Mouse (Mus musculus) cerebellum, postnatal 4 days (tissue): ENCODE measurements around the gene Gm9936.
"Not testable (repeated sequence)": the region's sequence is repeated elsewhere in the genome, so short reads cannot be mapped to it uniquely, and the experiment has no call there.

ENCODE experiments used
- DNase-seq, 2 experiments: peaks; one replicate each; pipeline ENCODE4 v3.0.0; 2022; ENCODE audit warnings: low spot score in 2 of 2, mixed read lengths in 1 of 2

Gm9936 gene

DNA sequence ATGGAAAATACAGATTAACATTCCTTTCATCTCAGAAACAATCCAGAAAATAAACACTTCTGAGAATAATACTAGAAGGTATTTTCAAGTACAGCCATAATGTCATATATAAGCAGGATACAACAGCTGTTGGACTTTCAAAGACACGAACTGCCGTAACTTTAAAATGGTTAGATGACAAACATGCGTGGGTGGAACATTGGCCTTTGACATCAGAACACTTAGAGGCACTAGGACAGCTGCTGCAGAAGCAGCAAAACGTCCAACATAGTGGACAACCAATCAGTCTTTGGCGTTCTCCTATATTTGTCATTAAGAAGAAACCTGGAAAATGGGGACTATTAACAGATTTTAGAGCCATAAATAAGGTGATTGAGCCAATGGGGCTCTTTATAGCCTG is 18.0 kb downstream of the Gm9936 start:
- not testable (repeated sequence) for DNase-seq

DNA sequence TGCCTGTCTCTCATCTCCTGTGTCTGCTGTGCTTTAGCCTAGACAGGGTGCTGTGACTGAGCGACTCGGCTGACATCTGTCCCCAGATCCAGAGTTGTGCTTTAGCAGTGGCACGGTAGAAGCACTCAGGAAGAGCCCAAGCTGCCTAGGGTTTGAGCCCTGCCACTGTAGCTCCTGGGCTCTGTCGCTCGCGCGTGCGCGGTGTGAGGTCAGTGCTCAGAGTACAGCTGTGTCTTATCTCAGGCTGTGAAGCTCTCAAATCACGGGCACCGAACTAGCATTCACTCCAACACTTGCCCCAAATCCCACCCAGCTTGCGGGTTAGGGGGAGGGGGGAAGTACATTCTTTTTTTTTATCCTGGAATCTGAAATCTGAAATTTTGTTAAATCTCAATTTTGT is 21.6 kb downstream of the Gm9936 start:
- no peak for DNase-seq

DNA sequence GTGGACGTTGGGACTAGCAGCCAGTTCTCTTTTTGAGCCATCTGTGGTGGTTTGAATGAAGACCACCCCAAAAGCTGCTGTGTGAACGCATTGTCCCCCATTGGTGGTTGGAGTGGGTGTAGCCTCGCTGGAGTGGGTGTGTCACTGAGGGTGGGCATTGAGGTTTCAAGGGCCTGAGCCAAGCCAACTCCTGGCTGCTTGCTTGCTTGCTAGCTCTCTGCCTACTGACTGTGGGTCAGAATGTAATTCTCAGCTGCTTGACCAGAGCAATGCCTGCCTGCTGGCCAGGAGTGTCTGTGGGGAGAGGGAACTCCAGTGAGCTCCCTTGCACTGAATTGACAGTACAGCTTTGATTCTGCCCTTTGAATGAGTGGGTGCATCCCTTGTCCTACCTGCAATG is 28.7 kb downstream of the Gm9936 start:
- DNase-seq = no peak

DNA sequence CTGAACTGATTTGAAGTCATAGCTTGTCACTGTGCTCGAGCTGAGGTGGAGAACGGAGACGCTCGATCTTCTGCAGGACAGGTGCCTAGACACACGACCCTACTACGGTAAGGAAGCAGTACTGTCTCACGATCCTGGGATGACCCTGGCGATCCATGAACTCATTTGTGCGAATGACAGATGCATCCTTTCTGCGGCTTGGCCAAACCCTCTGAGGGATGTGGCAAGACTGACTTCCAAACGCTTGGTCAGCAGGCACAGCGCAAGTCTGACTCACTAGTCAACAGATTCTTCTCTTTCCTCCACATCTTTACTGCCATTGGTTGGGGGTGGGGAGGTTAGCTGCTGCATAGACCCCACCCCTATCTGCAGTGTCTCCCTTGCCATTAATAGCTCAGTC is 31.1 kb downstream of the Gm9936 start:
- DNase-seq = no peak

DNA sequence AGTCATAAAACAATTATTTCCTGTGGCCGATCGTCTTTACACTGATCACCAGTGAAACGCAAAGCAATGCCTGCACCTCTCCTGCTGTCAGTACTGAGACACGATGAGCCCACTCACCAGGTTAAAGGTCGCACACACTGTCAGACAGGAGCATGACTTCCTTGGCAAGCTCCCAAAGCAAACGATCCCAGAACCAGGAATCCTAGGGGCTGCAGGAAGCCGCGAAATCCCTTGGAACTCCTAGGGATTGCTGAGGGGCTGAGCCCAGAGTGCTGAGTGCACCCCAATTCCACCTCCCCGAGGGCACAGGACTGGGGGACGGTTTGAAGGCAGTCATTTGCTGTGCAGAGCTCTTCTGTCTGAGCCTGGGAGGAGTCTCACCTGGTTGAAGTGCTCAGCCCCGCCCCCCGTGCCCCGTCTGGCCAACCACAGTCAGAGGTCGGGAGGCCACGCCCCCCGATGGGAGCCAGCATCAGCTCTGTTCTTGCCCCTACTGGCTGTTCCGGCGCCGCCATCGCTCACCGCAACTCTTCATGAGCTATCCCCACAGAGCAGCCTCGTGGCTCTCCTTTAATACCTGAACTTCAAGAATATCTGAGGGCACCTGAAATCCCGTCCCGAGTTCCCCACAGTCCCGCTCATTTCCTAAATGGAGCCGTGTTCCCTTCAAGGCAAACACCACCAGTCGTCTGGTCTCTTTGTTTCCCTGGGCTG is 32.3 kb downstream of the Gm9936 start:
- peak in 1 of 2 experiments; percentile 65 for DNase-seq

DNA sequence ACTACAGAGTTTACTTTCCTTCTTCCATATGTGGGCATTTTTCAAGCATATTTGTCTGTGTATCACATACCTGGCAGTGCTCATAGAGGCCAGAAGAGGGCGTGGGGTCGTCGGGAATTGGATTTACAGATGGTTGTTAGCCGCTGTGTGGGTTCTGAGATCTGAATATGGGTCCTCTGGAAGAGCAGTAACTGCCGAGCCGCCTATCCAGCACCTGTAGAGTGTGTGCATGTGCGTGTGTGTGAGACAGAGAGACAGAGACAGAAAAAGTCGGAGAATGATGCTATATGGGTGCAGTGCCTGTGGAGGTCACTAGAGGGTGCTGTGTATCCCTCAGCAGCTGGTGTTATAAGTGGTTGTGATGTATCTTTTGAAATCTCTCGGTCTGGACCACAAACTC is 34.3 kb downstream of the Gm9936 start:
- DNase-seq = peak in 1 of 2 experiments; percentile 44

DNA sequence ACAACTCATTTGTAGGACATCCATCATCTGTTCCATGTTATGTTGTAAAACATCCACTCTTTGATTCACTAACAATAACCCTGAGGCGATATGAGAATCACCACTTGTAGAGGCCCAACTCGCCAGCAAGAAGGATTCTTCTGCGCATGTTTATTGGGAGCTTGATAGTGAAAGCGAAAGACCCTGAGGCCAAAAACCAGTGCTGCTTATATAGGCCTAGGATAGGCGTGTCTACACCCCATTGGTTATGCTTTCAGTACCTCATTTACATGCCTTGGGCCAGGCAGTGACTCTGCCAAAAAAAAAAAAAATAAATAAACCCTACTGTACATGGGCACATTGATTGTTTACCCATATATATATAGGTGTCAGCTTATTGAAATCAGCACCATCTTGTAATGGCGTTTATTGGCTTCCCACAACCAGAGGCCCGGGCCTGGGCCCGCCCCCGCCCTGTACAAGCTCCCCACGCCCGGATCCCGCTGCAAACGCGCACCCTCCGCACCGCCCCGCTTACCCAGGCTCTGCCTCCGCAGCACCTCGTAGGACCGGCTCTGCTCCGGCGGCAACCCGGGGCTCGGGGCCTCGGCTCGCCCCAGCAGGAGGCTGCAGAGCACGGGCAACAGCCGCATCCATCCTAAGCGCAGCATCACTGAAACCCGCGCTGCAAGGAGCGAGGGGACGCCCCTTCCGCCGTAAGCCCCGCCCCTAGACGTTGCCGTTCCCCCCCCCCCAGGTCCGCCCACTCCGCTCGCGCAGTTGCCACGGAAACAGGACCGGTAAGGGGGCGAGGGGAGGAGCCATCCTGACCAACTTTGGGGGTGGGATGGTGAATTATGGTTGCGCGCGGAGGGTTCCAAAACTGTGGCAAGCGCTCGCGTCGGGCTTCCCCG is 35.4 kb downstream of the Gm9936 start, which contains the start of gene 1500011B03Rik:
1500011B03Rik (minus strand) TSS at position 673 of the 893 bp plus-strand sequence.
- peak; percentile 64 to 81 for DNase-seq

DNA sequence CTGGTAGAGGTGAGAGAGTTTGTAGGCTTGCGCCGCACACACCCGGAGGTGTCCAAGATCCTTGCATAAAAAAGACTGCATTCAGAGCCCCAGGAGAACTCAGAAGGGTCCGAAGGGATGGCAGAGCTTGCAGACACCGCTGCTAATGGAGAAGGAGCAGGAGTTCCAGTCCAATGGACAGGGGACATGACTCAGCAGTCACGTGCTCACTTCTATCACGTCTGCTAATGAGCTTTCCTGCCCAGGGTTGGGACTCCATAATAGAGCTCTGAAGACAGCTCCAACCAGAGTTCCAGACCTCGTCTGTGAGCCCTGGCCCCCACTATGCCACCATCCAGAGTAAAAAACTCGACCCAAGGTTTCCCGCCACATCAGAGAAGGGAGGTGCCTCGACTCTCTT is 40.4 kb downstream of the Gm9936 start:
- no peak for DNase-seq

DNA sequence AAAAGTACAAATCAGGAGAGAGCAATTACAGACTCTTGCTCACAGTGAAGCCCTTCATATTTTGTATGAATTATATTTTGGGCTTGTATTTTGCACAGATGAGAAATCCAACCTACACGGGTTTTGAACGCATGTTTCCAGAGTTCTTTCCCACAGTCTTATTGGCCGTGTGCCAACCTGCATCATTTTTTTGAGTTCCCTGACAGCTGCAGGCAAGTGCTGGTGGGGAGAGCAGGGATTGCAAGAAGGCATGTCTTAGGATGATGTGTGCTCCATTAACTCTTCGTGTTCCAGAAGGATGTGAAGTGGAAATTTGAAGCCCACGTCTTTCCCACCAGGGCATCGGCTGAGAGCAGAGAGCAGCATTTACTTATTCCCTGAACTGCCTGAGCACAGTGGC is 41.9 kb downstream of the Gm9936 start:
- DNase-seq = no peak

DNA sequence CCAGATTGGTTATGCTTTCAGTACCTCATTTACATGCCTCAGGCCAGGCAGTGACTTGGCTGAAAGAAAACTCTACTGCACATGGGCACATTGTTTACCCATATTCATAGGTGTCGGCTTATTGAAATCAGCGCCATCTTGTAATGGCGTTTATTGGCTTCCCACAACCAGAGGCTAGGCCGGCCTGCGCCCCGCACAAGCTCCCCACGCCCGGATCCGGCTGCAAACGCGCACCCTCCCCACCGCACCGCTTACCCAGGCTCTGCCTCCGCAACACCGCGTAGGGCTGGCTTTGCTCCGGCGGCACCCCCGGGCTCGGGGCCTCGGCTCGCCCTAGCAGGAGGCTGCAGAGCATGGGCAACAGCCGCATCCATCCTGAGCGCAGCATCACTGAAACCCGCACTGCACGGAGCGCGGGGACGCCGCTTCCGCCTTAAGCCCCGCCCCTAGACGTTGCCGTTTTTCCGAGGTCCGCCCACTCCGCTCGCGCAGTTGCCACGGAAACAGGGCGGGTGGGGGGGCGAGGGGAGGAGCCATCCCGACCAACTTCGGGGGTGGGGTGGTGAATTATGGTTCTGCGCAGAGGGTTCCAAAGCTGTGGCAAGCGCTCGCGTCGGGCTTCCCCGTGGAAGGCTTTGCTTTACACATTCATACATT is 44.8 kb downstream of the Gm9936 start:
- peak; percentile 87 to 91 for DNase-seq

DNA sequence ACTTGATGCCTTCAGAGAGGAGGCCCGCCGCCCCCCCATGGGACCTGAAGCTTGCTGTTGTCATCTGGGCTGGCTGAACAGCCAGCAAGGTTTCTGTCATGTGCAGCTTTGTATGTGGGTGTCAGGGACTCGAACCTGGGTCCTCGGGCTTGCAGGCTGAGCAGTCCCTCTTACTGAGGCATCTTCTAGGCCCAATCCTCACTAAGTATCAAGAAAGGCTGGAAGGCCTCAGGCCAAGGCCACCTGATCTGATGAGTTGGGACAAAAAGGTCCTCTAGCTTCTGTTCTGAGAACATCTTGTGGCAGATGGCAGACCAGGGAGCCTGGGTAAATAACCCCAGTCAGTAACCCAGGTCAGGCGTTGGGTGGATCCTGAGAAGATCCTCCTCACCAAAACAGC is 48.7 kb downstream of the Gm9936 start:
- no peak for DNase-seq

DNA sequence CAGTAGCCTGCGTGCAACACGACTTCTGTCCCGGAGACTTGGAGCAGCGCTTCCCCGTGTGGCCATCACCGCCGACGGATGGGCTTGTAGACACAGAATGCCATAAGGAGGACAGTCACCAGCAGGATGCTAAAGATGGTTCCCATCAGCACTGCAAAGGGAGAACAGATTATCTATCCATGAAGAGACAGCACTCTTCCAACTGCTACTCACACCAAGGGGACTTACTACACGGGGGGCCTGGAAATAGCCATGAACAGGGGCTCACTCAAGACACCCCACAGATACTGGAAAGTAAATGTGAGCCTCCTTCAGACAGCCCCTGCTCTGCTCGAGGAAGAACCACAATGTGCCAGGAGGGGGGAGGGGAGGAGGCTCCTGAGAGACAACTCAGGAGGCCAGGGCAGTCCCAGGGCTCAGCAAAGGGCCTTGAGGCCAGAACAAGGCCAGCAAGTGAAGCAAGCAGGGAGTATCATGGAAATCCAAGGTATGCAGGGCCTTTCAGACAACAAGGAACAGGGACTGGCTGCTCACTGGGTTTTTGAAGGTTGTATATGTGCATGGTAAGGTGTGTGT is 49.2 kb downstream of the Gm9936 start:
- no peak for DNase-seq

DNA sequence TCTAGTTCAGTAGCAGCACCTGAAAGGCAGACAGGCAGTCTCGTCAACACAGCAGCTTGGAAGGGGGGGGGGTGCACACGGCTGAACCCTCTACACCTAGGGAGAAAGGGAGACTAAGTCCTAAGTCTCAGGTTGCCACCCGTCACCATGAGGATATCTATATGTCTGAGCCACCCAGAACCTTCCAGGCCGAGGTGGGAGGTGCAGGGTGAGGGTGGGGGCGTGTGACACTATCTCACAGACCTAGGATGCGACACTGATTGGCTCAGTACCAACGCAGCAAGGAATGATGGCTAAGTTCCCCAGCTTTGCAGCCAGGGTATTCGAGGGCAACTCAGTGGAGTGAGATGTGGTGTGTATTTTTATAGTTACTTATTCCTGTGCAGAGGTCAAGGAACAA is 50.1 kb downstream of the Gm9936 start:
- no peak for DNase-seq

DNA sequence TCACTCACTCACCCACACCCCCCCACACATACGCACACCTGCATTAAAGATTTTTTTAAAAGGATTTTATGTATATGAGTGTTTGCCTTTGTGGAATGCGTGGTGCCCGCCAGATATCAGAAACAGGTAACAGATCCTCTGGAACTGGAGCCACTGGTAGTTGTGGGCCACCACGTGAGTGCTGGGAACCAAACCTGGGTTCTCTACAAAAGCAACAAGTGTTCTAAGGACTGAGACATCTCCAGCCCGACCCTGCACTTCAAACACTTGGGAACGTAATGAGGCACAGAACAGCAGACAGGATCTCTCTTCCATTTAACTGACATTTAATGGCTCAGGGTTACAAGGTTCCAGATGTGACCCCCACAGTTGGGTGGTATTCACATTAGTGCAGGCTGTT is 50.6 kb downstream of the Gm9936 start:
- no peak for DNase-seq

DNA sequence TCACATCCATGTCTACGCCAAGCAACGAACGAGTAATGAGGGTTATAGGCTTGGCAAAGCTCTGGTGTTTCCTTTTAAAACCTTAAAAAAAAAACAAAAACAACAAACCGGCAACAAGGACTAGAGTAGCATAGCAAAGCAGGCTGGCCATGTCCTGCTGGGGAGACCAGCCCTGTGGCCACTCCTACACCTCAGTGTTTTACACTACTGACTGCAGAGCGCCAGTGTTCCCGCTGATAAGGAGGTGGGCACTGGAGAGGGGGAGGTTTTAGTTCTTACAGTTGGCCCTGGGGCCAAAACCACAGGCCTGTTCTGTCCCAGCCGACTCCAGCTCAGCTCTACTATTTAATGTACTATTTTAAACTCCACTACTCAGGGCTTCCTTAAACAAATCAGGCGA is 51.0 kb downstream of the Gm9936 start:
- DNase-seq = no peak

DNA sequence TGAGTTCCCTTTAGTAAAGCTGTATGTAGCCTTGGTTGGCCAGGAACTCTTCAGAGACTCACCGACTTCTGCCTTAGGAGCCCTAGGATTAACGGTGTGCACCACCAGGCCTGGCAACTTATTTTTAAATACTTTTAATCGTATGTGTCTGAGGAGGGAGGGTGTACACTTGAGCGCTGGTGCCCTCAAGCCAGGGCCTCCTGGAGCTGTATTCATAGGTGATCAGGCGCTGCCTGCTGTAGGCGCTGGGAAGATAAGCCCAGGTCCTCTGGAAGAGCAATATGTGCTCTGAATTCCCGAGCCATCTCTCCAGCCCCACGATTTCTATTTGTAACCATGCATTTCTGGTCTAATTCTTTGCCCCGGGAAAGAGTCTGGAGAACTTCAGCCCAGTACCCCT is 51.4 kb downstream of the Gm9936 start:
- no peak for DNase-seq

DNA sequence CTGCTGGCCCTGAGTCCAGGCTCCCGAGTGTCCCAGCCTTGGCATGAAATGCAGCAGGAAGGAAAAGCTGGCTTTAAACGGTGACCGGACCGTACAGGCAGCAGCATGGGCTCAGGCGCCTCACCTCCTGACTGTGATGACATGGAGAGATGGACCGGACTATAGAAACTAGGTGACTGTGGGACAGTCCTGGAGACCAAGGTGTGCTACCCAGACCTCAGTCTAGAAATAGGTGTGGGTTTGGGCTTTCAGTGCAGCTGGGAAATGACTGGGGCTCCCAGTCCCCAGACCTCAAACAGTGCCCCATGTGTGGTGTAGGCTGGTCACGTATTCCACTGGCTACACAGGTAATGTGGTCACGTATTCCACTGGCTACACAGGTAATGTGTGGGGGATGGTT is 51.8 kb downstream of the Gm9936 start:
- DNase-seq = no peak
